Mouse (Mus musculus): Measurements from ENCODE around the gene Cd27. TPM values are rescaled to one million over a fixed set of nuclear protein-coding genes. Genes with fewer than 3 reads are reported as not detected.

The Cd27 gene
- polyA plus RNA-seq, 1 experiment from 2014 or later, result 0.91 TPM

GRCm38 (mm10) chr6:125239547-125239946 is 2.7 kb upstream of the Cd27 start:
- TF ChIP-seq EP300 (optimal IDR thresholded peaks at IDR 0.05) (no peak), CTCF (IDR thresholded peaks at IDR 0.05; ENCODE audit: low read depth) (no peak)
- H3K4me2 ChIP-seq (replicated peaks; ENCODE audit: low read depth), result no peak overlapping the region
- no peaks in the 10 kb centered on the region for H3K27me3 ChIP-seq (ENCODE audit: control insufficient read depth, insufficient read depth, low read length)
- no peak overlapping the region for H3K4me3 ChIP-seq (ENCODE audit: low read depth, low read length)
- H3K4me1 ChIP-seq (replicated peaks; ENCODE audit: control insufficient read depth, insufficient read depth), result no peaks in the 10 kb centered on the region
- 95% methylated on average over 5 of the region's 5 CpGs for WGBS
- no peak overlapping the region for H3K27ac ChIP-seq (replicated peaks)
- H3K9ac ChIP-seq (ENCODE audit: low read length), result no peak overlapping the region
- ATAC-seq (ENCODE audit: low FRiP score, low TSS enrichment) (no peak), DNase-seq (ENCODE audit: low spot score) (no peak)
- H3K36me3 ChIP-seq (ENCODE audit: control insufficient read depth, insufficient read depth, low read length), result no peaks in the 10 kb centered on the region
- no peaks in the 10 kb centered on the region for H3K9me3 ChIP-seq (ENCODE audit: control insufficient read depth, low read length)

GRCm38 (mm10) chr6:125238396-125238795 is 1.6 kb upstream of the Cd27 start:
- no peaks in the 10 kb centered on the region for H3K9me3 ChIP-seq (ENCODE audit: control insufficient read depth, low read length)
- H3K27me3 ChIP-seq (ENCODE audit: control insufficient read depth, insufficient read depth, low read length), result no peaks in the 10 kb centered on the region
- DNase-seq (ENCODE audit: low spot score) (no peak), ATAC-seq (ENCODE audit: low FRiP score, low TSS enrichment) (no peak)
- H3K4me1 ChIP-seq (replicated peaks; ENCODE audit: control insufficient read depth, insufficient read depth), result no peaks in the 10 kb centered on the region
- H3K36me3 ChIP-seq (ENCODE audit: control insufficient read depth, insufficient read depth, low read length), result no peaks in the 10 kb centered on the region
- WGBS, result 56% methylated on average over 6 of the region's 6 CpGs
- H3K4me2 ChIP-seq (replicated peaks; ENCODE audit: low read depth), result no peak overlapping the region
- H3K4me3 ChIP-seq (ENCODE audit: low read depth, low read length), result no peak overlapping the region
- no peak overlapping the region for H3K27ac ChIP-seq (replicated peaks)
- no peak overlapping the region for H3K9ac ChIP-seq (ENCODE audit: low read length)
- TF ChIP-seq EP300 (optimal IDR thresholded peaks at IDR 0.05), result no peak
- no peak for TF ChIP-seq CTCF (IDR thresholded peaks at IDR 0.05; ENCODE audit: low read depth)

GRCm38 (mm10) chr6:125237421-125237820 is 611 bp upstream of the Cd27 start:
- Histone ChIP-seq H3K4me3 (ENCODE audit: low read depth, low read length) (no peak overlapping the region), H3K9ac (ENCODE audit: low read length) (no peak overlapping the region), H3K27ac (replicated peaks) (no peak overlapping the region), H3K4me1 (replicated peaks; ENCODE audit: control insufficient read depth, insufficient read depth) (no peaks in the 10 kb centered on the region), H3K36me3 (ENCODE audit: control insufficient read depth, insufficient read depth, low read length) (no peaks in the 10 kb centered on the region), H3K4me2 (replicated peaks; ENCODE audit: low read depth) (no peak overlapping the region), H3K27me3 (ENCODE audit: control insufficient read depth, insufficient read depth, low read length) (no peaks in the 10 kb centered on the region), H3K9me3 (ENCODE audit: control insufficient read depth, low read length) (no peaks in the 10 kb centered on the region)
- no peak for TF ChIP-seq EP300 (optimal IDR thresholded peaks at IDR 0.05)
- no peak for TF ChIP-seq CTCF (IDR thresholded peaks at IDR 0.05; ENCODE audit: low read depth)
- 81% methylated on average over 4 of the region's 4 CpGs for WGBS
- ATAC-seq (ENCODE audit: low FRiP score, low TSS enrichment), result no peak
- DNase-seq (ENCODE audit: low spot score), result no peak

DNA sequence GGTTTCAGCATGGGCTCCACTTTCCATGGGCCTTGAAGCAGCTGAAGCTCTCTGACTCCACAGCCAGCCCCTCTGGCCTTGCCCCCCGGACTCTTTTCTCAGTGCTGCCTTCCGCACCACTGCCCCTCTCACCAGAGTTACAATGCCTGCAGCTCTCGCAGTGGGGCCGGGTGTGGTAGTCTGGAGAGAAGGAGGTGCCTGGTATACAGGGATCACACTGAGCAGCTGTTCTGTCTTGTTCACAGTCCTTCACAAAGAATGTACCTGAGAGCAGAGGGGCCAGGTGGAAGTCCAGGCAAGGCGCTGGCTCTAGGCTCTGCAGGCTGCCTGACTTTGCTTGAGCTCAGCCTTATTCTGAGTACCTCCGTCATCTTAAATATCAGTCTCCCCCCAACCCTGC is 469 bp downstream of the Cd27 start:
- Histone ChIP-seq H3K36me3 (ENCODE audit: control insufficient read depth, insufficient read depth, low read length) (no peaks in the 10 kb centered on the region), H3K9me3 (ENCODE audit: control insufficient read depth, low read length) (no peaks in the 10 kb centered on the region), H3K27ac (replicated peaks) (no peak overlapping the region), H3K4me1 (replicated peaks; ENCODE audit: control insufficient read depth, insufficient read depth) (no peaks in the 10 kb centered on the region), H3K27me3 (ENCODE audit: control insufficient read depth, insufficient read depth, low read length) (no peaks in the 10 kb centered on the region), H3K4me3 (ENCODE audit: low read depth, low read length) (no peak overlapping the region), H3K4me2 (replicated peaks; ENCODE audit: low read depth) (no peak overlapping the region), H3K9ac (ENCODE audit: low read length) (no peak overlapping the region)
- ATAC-seq (ENCODE audit: low FRiP score, low TSS enrichment), result no peak
- WGBS, result 65% methylated on average over 6 of the region's 6 CpGs
- TF ChIP-seq CTCF (IDR thresholded peaks at IDR 0.05; ENCODE audit: low read depth), result no peak
- TF ChIP-seq EP300 (optimal IDR thresholded peaks at IDR 0.05), result no peak
- DNase-seq (ENCODE audit: low spot score), result no peak

GRCm38 (mm10) chr6:125234520-125234828 is 2.3 kb downstream of the Cd27 start:
- ATAC-seq (ENCODE audit: low FRiP score, low TSS enrichment), result no peak
- TF ChIP-seq CTCF (IDR thresholded peaks at IDR 0.05; ENCODE audit: low read depth) (no peak), EP300 (optimal IDR thresholded peaks at IDR 0.05) (no peak)
- H3K27ac ChIP-seq (replicated peaks), result no peak overlapping the region

DNA sequence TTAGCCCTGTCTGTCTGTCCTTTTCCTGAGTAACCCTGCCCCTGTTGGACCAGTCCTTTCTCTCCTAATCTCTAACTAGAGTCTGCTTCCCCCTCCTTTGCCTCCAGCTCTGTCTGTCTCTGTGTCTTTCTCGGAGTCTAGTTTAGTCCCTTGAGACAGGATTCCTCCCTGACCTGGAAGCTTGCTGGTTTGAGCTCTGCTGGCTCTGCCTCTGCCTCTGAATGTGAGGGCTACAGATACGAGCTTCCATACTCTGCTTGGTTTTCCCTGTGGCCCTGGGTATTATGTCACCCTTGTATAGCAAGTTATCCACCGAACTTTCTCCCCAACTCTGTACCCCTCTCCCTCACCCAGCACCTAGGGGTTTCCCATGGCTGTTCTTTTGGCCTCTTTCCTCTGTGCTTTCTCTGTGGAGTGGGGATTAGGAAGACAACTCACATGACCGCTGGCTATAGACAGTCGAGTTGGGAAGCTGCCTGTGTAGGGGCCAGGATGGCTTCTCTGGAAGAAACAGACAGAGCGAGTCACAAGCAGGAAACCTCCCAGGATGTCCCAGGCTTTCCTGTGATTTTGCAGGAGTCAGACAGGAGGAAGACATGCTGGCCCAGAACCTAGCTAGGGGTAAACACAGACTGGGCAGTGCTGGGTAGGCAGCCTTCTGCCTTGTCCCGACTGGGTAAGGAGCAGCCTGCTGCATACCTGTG is 2.8 kb downstream of the Cd27 start:
- Histone ChIP-seq H3K4me1 (replicated peaks; ENCODE audit: control insufficient read depth, insufficient read depth) (no peaks in the 10 kb centered on the region), H3K4me2 (replicated peaks; ENCODE audit: low read depth) (no peak overlapping the region), H3K27ac (replicated peaks) (no peak overlapping the region), H3K4me3 (ENCODE audit: low read depth, low read length) (no peak overlapping the region), H3K9ac (ENCODE audit: low read length) (peak overlapping the region; percentile 31; the same call in 1 of the 2 replicates), H3K36me3 (ENCODE audit: control insufficient read depth, insufficient read depth, low read length) (no peaks in the 10 kb centered on the region), H3K27me3 (ENCODE audit: control insufficient read depth, insufficient read depth, low read length) (no peaks in the 10 kb centered on the region), H3K9me3 (ENCODE audit: control insufficient read depth, low read length) (no peaks in the 10 kb centered on the region)
- WGBS, result 41% methylated on average over 7 of the region's 7 CpGs
- DNase-seq (ENCODE audit: low spot score) (no peak), ATAC-seq (ENCODE audit: low FRiP score, low TSS enrichment) (peak; percentile 39; the same call in 1 of the 2 replicates)
- TF ChIP-seq EP300 (optimal IDR thresholded peaks at IDR 0.05) (no peak), CTCF (IDR thresholded peaks at IDR 0.05; ENCODE audit: low read depth) (no peak)

More at GRCm38 (mm10) chr6:125234520-125234828, 2.3 kb downstream of the Cd27 start:
- H3K9me3 ChIP-seq (ENCODE audit: control insufficient read depth, low read length), result no peaks in the 10 kb centered on the region
- WGBS, result 51% methylated on average over 5 of the region's 5 CpGs
- no peaks in the 10 kb centered on the region for H3K36me3 ChIP-seq (ENCODE audit: control insufficient read depth, insufficient read depth, low read length)
- H3K4me2 ChIP-seq (replicated peaks; ENCODE audit: low read depth), result no peak overlapping the region
- DNase-seq (ENCODE audit: low spot score), result no peak
- H3K27me3 ChIP-seq (ENCODE audit: control insufficient read depth, insufficient read depth, low read length), result no peaks in the 10 kb centered on the region
- no peak overlapping the region for H3K4me3 ChIP-seq (ENCODE audit: low read depth, low read length)
- H3K4me1 ChIP-seq (replicated peaks; ENCODE audit: control insufficient read depth, insufficient read depth), result no peaks in the 10 kb centered on the region
- 0 out of 2 replicates have a peak overlapping the region, but pooled peaks have one; percentile 13 for H3K9ac ChIP-seq (ENCODE audit: low read length)

Data from stomach, postnatal 0 days (tissue).